Mouse (Mus musculus) hindbrain, postnatal 0 days (tissue): ENCODE results near the gene Igsf6. TPM values are rescaled to one million over a fixed set of nuclear protein-coding genes. Genes with fewer than 3 reads are reported as not detected.

ENCODE experiments used
- ATAC-seq: fragments of 200-750 bp; cut with Nextera tagmentation; 2 replicates; pipeline ENCODE4 v1.8.0; 2017; ENCODE audit warnings: mild to moderate bottlenecking, moderate TSS enrichment, moderate library complexity
- DNase-seq: peaks from one replicate; pipeline ENCODE4 v3.0.0-alpha.2; 2015; ENCODE audit warnings: low spot score
- H3K27ac ChIP-seq: fragments of 300-500 bp; sonication (generic); 2 replicates; pipeline ENCODE4 v1.5.1; 2014; ENCODE audit warnings: mild to moderate bottlenecking
- H3K27me3 ChIP-seq: fragments of 300-500 bp; sonication (generic); 2 replicates; pipeline ENCODE4 v1.6.1; 2014; ENCODE audit warnings: low read length, mixed read lengths; ENCODE audit not compliant: insufficient read depth
- H3K36me3 ChIP-seq: fragments of 300-500 bp; sonication (generic); 2 replicates; pipeline ENCODE4 v1.6.1; 2014; ENCODE audit warnings: low read length, mixed read lengths; ENCODE audit not compliant: insufficient read depth
- H3K4me1 ChIP-seq: fragments of 300-500 bp; sonication (generic); 2 replicates; pipeline ENCODE4 v1.6.1; 2014; ENCODE audit warnings: antibody characterized with exemption, low read length, mixed read lengths; ENCODE audit not compliant: insufficient read depth
- H3K4me2 ChIP-seq: fragments of 300-500 bp; sonication (generic); 2 replicates; pipeline ENCODE4 v1.6.1; 2014; ENCODE audit warnings: low read depth, mild to moderate bottlenecking, low read length, moderate library complexity, mixed read lengths
- H3K4me3 ChIP-seq: fragments of 300-500 bp; sonication (generic); 2 replicates; pipeline ENCODE4 v1.5.1; 2014; ENCODE audit warnings: low read length
- H3K9ac ChIP-seq: fragments of 300-500 bp; sonication (generic); replicated peaks from 2 replicates; pipeline ENCODE4 v1.6.1; 2014; ENCODE audit warnings: mild to moderate bottlenecking, low read length, moderate library complexity, mixed read lengths
- H3K9me3 ChIP-seq: fragments of 300-500 bp; sonication (generic); 2 replicates; pipeline ENCODE4 v1.6.1; 2016; ENCODE audit warnings: low read length, mixed read lengths
- CTCF ChIP-seq: IDR thresholded peaks from 2 replicates; pipeline ENCODE4 v1.5.1; 2016; ENCODE audit warnings: antibody characterized with exemption, control low read depth, low read depth
- WGBS: fragments of 180-500 bp; shearing (Covaris S2); extraction: QIAGEN DNeasy Blood & Tissue Kit; methylation state at CpG from one replicate; pipeline ENCODE4 v1.1.7; 2014; 5-methylcytosine and 5-hydroxymethylcytosine counted together
- polyA plus RNA-seq: library from polyadenylated mRNA; unstranded; fragments of >200 nt; fragmentation: Nextera tagmentation; extraction: Ambion mirVana; gene quantifications from 2 replicates; pipeline ENCODE4 v1.2.1, GENCODE M21; 2015
- total RNA-seq: library from RNA; depleted of rRNA; stranded (reverse); fragments of >200 nt; gene quantifications from 2 replicates; pipeline ENCODE4 v1.2.3, GENCODE M21; 2014; rRNA removed

Gene Igsf6
- total and polyA plus RNA-seq, 2 experiments from 2014 or later: 0.86 TPM; not detected in 1

GRCm38 (mm10) chr7:121014486-121014885, 59.9 kb downstream of the Igsf6 start:
- Histone ChIP-seq H3K4me3 (no peak overlapping the region), H3K27me3 (no peaks in the 10 kb centered on the region), H3K9me3 (no peaks in the 10 kb centered on the region), H3K4me2 (no peak overlapping the region), H3K4me1 (no peaks in the 10 kb centered on the region), H3K9ac (no peak overlapping the region), H3K27ac (no peak overlapping the region), H3K36me3 (no peaks in the 10 kb centered on the region)
- DNase-seq (no peak), ATAC-seq (no peak)
- WGBS: 92% methylated on average over 10 of the region's 10 CpGs
- no peak for TF ChIP-seq CTCF

Other genes starting within 250 kb of the Igsf6 start
- 30.7 and 44.6 TPM in 2 replicates for gene Eef2k, start 231.7 kb downstream of the Igsf6 start, total RNA-seq
- gene Eef2k, start 231.7 kb downstream of the Igsf6 start, polyA plus RNA-seq: 31.5 and 32.1 TPM in 2 replicates
- 21.1 and 25.2 TPM in 2 replicates for gene Polr3e, start 156.8 kb downstream of the Igsf6 start, total RNA-seq
- 17.1 and 20.0 TPM in 2 replicates for gene Polr3e, start 156.8 kb downstream of the Igsf6 start, polyA plus RNA-seq
- gene Cdr2, start 92.3 kb downstream of the Igsf6 start, total RNA-seq: 23.9 and 24.6 TPM in 2 replicates
- gene Cdr2, start 92.3 kb downstream of the Igsf6 start, polyA plus RNA-seq: 9.2 and 11.2 TPM in 2 replicates
- gene Mfsd13b, start 92.1 kb downstream of the Igsf6 start, total RNA-seq: 0.58 and 1.3 TPM in 2 replicates
- 0.19 and 0.21 TPM in 2 replicates for gene Mfsd13b, start 92.1 kb downstream of the Igsf6 start, polyA plus RNA-seq
- gene Mettl9, start 40.1 kb downstream of the Igsf6 start, total RNA-seq: 53.4 and 62.1 TPM in 2 replicates
- 153 and 155 TPM in 2 replicates for gene Mettl9, start 40.1 kb downstream of the Igsf6 start, polyA plus RNA-seq
- gene Otoa, start 7.1 kb upstream of the Igsf6 start, total RNA-seq: 0.73 and 1.0 TPM in 2 replicates
- 0.11 and 0.24 TPM in 2 replicates for gene Otoa, start 7.1 kb upstream of the Igsf6 start, polyA plus RNA-seq